Mouse (Mus musculus) forebrain, postnatal 0 days (tissue): ENCODE data around the gene Gramd4. TPM values are rescaled to one million over a fixed set of nuclear protein-coding genes. Genes with fewer than 3 reads are reported as not detected.

Experiments used
- ATAC-seq: fragments of 200-750 bp; cut with Nextera tagmentation; 2 replicates; pipeline ENCODE4 v1.8.0; 2017; ENCODE audit warnings: mild to moderate bottlenecking, moderate library complexity
- DNase-seq: peaks from one replicate; pipeline ENCODE4 v3.0.0-alpha.2; 2015
- H3K27ac ChIP-seq: fragments of 300-500 bp; sonication (generic); 2 replicates; pipeline ENCODE4 v1.5.1; 2014; ENCODE audit warnings: low read depth, mild to moderate bottlenecking, antibody characterized with exemption, low read length, moderate library complexity, mixed read lengths
- H3K27me3 ChIP-seq: fragments of 300-500 bp; sonication (generic); 2 replicates; pipeline ENCODE4 v1.6.1; 2014; ENCODE audit warnings: mild to moderate bottlenecking, low read length, mixed read lengths; ENCODE audit not compliant: insufficient read depth
- H3K36me3 ChIP-seq: fragments of 300-500 bp; sonication (generic); 2 replicates; pipeline ENCODE4 v1.6.1; 2014; ENCODE audit warnings: mild to moderate bottlenecking, moderate library complexity; ENCODE audit not compliant: insufficient read depth
- H3K4me1 ChIP-seq: fragments of 300-500 bp; sonication (generic); 2 replicates; pipeline ENCODE4 v1.6.1; 2014; ENCODE audit warnings: antibody characterized with exemption; ENCODE audit not compliant: insufficient read depth
- H3K4me2 ChIP-seq: fragments of 300-500 bp; sonication (generic); 2 replicates; pipeline ENCODE4 v1.6.1; 2014; ENCODE audit warnings: low read depth, mild to moderate bottlenecking, moderate library complexity
- H3K4me3 ChIP-seq: fragments of 300-500 bp; sonication (generic); 2 replicates; pipeline ENCODE4 v1.5.1; 2014; ENCODE audit warnings: low read depth, low read length, mixed read lengths
- H3K9ac ChIP-seq: fragments of 300-500 bp; sonication (generic); 2 replicates; pipeline ENCODE4 v1.6.1; 2014; ENCODE audit warnings: mild to moderate bottlenecking
- H3K9me3 ChIP-seq: fragments of 300-500 bp; sonication (generic); 2 replicates; pipeline ENCODE4 v1.6.1; 2016; ENCODE audit warnings: low read length
- CTCF ChIP-seq: sonication (generic); IDR thresholded peaks from 2 replicates; pipeline ENCODE4 v1.5.1; 2016; ENCODE audit warnings: antibody characterized with exemption, control low read depth, low read depth
- WGBS: fragments of 180-500 bp; shearing (Covaris S2); extraction: QIAGEN DNeasy Blood & Tissue Kit; methylation state at CpG from one replicate; pipeline ENCODE4 v1.1.7; 2014; 5-methylcytosine and 5-hydroxymethylcytosine counted together
- polyA plus RNA-seq: library from polyadenylated mRNA; unstranded; fragments of >200 nt; fragmentation: Nextera tagmentation; extraction: Ambion mirVana; gene quantifications from 2 replicates; pipeline ENCODE4 v1.2.1, GENCODE M21; 2015
- total RNA-seq: library from RNA; depleted of rRNA; stranded (reverse); fragments of >200 nt; gene quantifications from 2 replicates; pipeline ENCODE4 v1.2.3, GENCODE M21; 2014

Gene Gramd4
- total and polyA plus RNA-seq, 2 experiments from 2014 or later: 28.8 to 57.0 TPM

GRCm38 (mm10) chr15:86058394-86058915 lies 960 bp downstream of the Gramd4 start:
- Histone ChIP-seq H3K27ac (peak overlapping the region; percentile 95), H3K9me3 (no peaks in the 10 kb centered on the region), H3K4me1 (peaks cover 36% of the 10 kb centered on the region), H3K27me3 (no peaks in the 10 kb centered on the region), H3K36me3 (no peaks in the 10 kb centered on the region), H3K9ac (peak overlapping the region; percentile 93), H3K4me3 (peak overlapping the region; percentile 72), H3K4me2 (peak overlapping the region; percentile 90)
- ATAC-seq (peak; percentile 84), DNase-seq (peak; percentile 98)
- 1% methylated on average over 47 of the region's 70 CpGs for WGBS
- TF ChIP-seq CTCF: no peak

- H3K4me1 ChIP-seq: peaks cover 36% of the 10 kb centered on the region
- no peak for TF ChIP-seq CTCF
- H3K9ac ChIP-seq: peak overlapping the region; percentile 93
- H3K27me3 ChIP-seq: no peaks in the 10 kb centered on the region
- DNase-seq: peak; percentile 81
- peak overlapping the region; percentile 90 for H3K4me2 ChIP-seq
- peak; percentile 63 for ATAC-seq
- 4% methylated on average over 48 of the region's 49 CpGs for WGBS
- peak overlapping the region; percentile 72 for H3K4me3 ChIP-seq
- no peaks in the 10 kb centered on the region for H3K36me3 ChIP-seq
- no peaks in the 10 kb centered on the region for H3K9me3 ChIP-seq
- H3K27ac ChIP-seq: peak overlapping the region; percentile 95
Measured at GRCm38 (mm10) chr15:86058931-86059834, 1.7 kb downstream of the Gramd4 start.

- Histone ChIP-seq H3K4me3 (peak overlapping the region; percentile 72), H3K4me2 (peak overlapping the region; percentile 90), H3K4me1 (peaks cover 36% of the 10 kb centered on the region), H3K27me3 (no peaks in the 10 kb centered on the region), H3K9ac (peak overlapping the region; percentile 93), H3K9me3 (no peaks in the 10 kb centered on the region), H3K27ac (0 out of 2 replicates have a peak overlapping the region, but pooled peaks have one; percentile 95), H3K36me3 (no peaks in the 10 kb centered on the region)
- ATAC-seq (no peak), DNase-seq (no peak)
- WGBS: 65% methylated on average over 7 of the region's 7 CpGs
- no peak for TF ChIP-seq CTCF
Measured at GRCm38 (mm10) chr15:86059835-86060380, 2.4 kb downstream of the Gramd4 start.

- H3K27me3 ChIP-seq: no peaks in the 10 kb centered on the region
- no peak for DNase-seq
- peak overlapping the region; percentile 8 for H3K4me3 ChIP-seq
- peak overlapping the region; percentile 90 for H3K4me2 ChIP-seq
- peaks cover 36% of the 10 kb centered on the region for H3K4me1 ChIP-seq
- ATAC-seq: no peak
- no peak for TF ChIP-seq CTCF
- peak overlapping the region; percentile 93; the same call in 1 of the 2 replicates for H3K9ac ChIP-seq
- H3K36me3 ChIP-seq: no peaks in the 10 kb centered on the region
- H3K27ac ChIP-seq: no peak overlapping the region
- no peaks in the 10 kb centered on the region for H3K9me3 ChIP-seq
- WGBS: 67% methylated on average over 12 of the region's 12 CpGs
Measured at GRCm38 (mm10) chr15:86060581-86060980, 3.1 kb downstream of the Gramd4 start.

GRCm38 (mm10) chr15:86061221-86061620 lies 3.7 kb downstream of the Gramd4 start:
- Histone ChIP-seq H3K9ac (peak overlapping the region; percentile 93; the same call in 1 of the 2 replicates), H3K4me1 (peaks cover 36% of the 10 kb centered on the region), H3K9me3 (no peaks in the 10 kb centered on the region), H3K36me3 (no peaks in the 10 kb centered on the region), H3K27me3 (no peaks in the 10 kb centered on the region), H3K27ac (no peak overlapping the region), H3K4me3 (peak overlapping the region; percentile 8), H3K4me2 (peak overlapping the region; percentile 90)
- TF ChIP-seq CTCF: no peak
- no peak for ATAC-seq
- 90% methylated on average over 7 of the region's 7 CpGs for WGBS
- no peak for DNase-seq

GRCm38 (mm10) chr15:86061848-86062481 lies 4.5 kb downstream of the Gramd4 start:
- Histone ChIP-seq H3K9ac (peak overlapping the region; percentile 18; the same call in 1 of the 2 replicates), H3K4me2 (peak overlapping the region; percentile 90)

More at GRCm38 (mm10) chr15:86061848-86062481, 4.5 kb downstream of the Gramd4 start:
- Histone ChIP-seq H3K27me3 (no peaks in the 10 kb centered on the region), H3K27ac (no peak overlapping the region), H3K4me3 (no peak overlapping the region), H3K36me3 (no peaks in the 10 kb centered on the region), H3K9me3 (no peaks in the 10 kb centered on the region), H3K4me1 (peaks cover 36% of the 10 kb centered on the region)
- no peak for TF ChIP-seq CTCF
- ATAC-seq (no peak), DNase-seq (no peak)
- WGBS: 56% methylated on average over 6 of the region's 6 CpGs
